Mouse (Mus musculus) testis, adult 2 months (tissue): ENCODE data around the gene Upf3b. TPM values are rescaled to one million over a fixed set of nuclear protein-coding genes. Genes with fewer than 3 reads are reported as not detected.
A peak's percentile ranks its signal among the peaks of the same experiment; 100 is the strongest.

Experiments used
- H3K27ac ChIP-seq: fragments of 200-500 bp; 2 replicates; pipeline ENCODE4 v1.5.1; 2012; ENCODE audit warnings: low read depth, low read length; ENCODE audit not compliant: control insufficient read depth, insufficient read depth
- H3K27me3 ChIP-seq: fragments of 200-500 bp; 2 replicates; pipeline ENCODE4 v1.6.1; 2012; ENCODE audit warnings: mild to moderate bottlenecking, low read length, moderate library complexity; ENCODE audit not compliant: control insufficient read depth, insufficient read depth
- H3K36me3 ChIP-seq: fragments of 200-500 bp; 2 replicates; pipeline ENCODE4 v1.6.1; 2012; ENCODE audit warnings: mild to moderate bottlenecking, low read length; ENCODE audit not compliant: control insufficient read depth, insufficient read depth
- H3K4me1 ChIP-seq: fragments of 200-500 bp; 2 replicates; pipeline ENCODE4 v1.6.1; 2012; ENCODE audit warnings: low read length; ENCODE audit not compliant: control insufficient read depth, insufficient read depth
- H3K4me3 ChIP-seq: fragments of 200-500 bp; 2 replicates; pipeline ENCODE4 v1.5.1; 2012; ENCODE audit warnings: low read depth, mild to moderate bottlenecking, low read length, moderate library complexity, mixed read lengths; ENCODE audit not compliant: control insufficient read depth
- CTCF ChIP-seq: fragments of 200-500 bp; IDR thresholded peaks from 2 replicates; pipeline ENCODE4 v1.5.1; 2012; ENCODE audit warnings: low read depth, mild to moderate bottlenecking, inconsistent platforms, low read length, moderate library complexity; ENCODE audit not compliant: control insufficient read depth, insufficient read depth, insufficient replicate concordance
- POLR2A ChIP-seq: fragments of 200-500 bp; IDR thresholded peaks from 2 replicates; pipeline ENCODE4 v1.6.1; 2012; ENCODE audit warnings: low read depth, mild to moderate bottlenecking, inconsistent platforms, low read length, moderate library complexity; ENCODE audit not compliant: control insufficient read depth
- polyA plus RNA-seq: library from polyadenylated mRNA; depleted of rRNA; stranded (reverse); fragments of >200 nt; gene quantifications from 2 replicates; pipeline ENCODE4 v1.2.3, GENCODE M21; 2012; rRNA removed

Upf3b gene
- polyA plus RNA-seq, 1 experiment: 5.2 TPM

GRCm38 (mm10) chrX:37042726-37043125, 67.4 kb downstream of the Upf3b start:
- Histone ChIP-seq H3K4me3 (no peak overlapping the region), H3K27ac (no peak overlapping the region), H3K27me3 (no peaks in the 10 kb centered on the region), H3K36me3 (no peaks in the 10 kb centered on the region), H3K4me1 (no peaks in the 10 kb centered on the region)
- TF ChIP-seq CTCF (peak; percentile 9; the same call in 1 of the 2 replicates), POLR2A (no peak)

Other genes starting within 250 kb of the Upf3b start
- gene Ube2a, start 236.4 kb downstream of the Upf3b start, polyA plus RNA-seq: 20.6 and 25.4 TPM in 2 replicates
- 3.7 and 4.7 TPM in 2 replicates for gene C330007P06Rik, start 236.2 kb downstream of the Upf3b start, polyA plus RNA-seq
- 0.54 and 0.61 TPM in 2 replicates for gene Nkrf, start 207.4 kb downstream of the Upf3b start, polyA plus RNA-seq
- 14.6 and 17.9 TPM in 2 replicates for gene Sept6, start 118.5 kb downstream of the Upf3b start, polyA plus RNA-seq
- gene Sowahd, start 61.5 kb downstream of the Upf3b start, polyA plus RNA-seq: 2.3 and 2.9 TPM in 2 replicates
- 15.2 and 19.2 TPM in 2 replicates for gene Rpl39, start 24.9 kb downstream of the Upf3b start, polyA plus RNA-seq
- 0.22 and 0.41 TPM in 2 replicates for gene Nkap, start 16.5 kb upstream of the Upf3b start, polyA plus RNA-seq
- gene Akap14, start 58.5 kb upstream of the Upf3b start, polyA plus RNA-seq: 6.2 and 8.0 TPM in 2 replicates
- 154 and 156 TPM in 2 replicates for gene Ndufa1, start 80.8 kb upstream of the Upf3b start, polyA plus RNA-seq
- 0.13 and 0.32 TPM in 2 replicates for gene Rnf113a1, start 80.9 kb upstream of the Upf3b start, polyA plus RNA-seq
- gene Gm9, start 100.7 kb upstream of the Upf3b start, polyA plus RNA-seq: 9.4 and 11.8 TPM in 2 replicates
- 0.73 and 0.77 TPM in 2 replicates for gene Rhox1, start 111.9 kb upstream of the Upf3b start, polyA plus RNA-seq
- gene Rhox2a, start 134.7 kb upstream of the Upf3b start, polyA plus RNA-seq: 0.34 and 0.80 TPM in 2 replicates
- 1.4 TPM in 1 of 2 replicates, not detected in the other for gene Rhox3a, start 139.6 kb upstream of the Upf3b start, polyA plus RNA-seq
- not detected in 2 replicates for gene Rhox4a, start 155.0 kb upstream of the Upf3b start, polyA plus RNA-seq